Mouse (Mus musculus) liver, embryonic 14.5 days (tissue): Measurements from ENCODE around the gene 9530003J23Rik.

Source experiments
- CTCF ChIP-seq: IDR thresholded peaks from 2 replicates; pipeline ENCODE4 v1.5.1; 2016; ENCODE audit warnings: antibody characterized with exemption, low read depth, control low read depth
- EP300 ChIP-seq: IDR thresholded peaks from 2 replicates; pipeline ENCODE4 v1.6.1; 2016; ENCODE audit warnings: antibody characterized with exemption, low read depth

DNA sequence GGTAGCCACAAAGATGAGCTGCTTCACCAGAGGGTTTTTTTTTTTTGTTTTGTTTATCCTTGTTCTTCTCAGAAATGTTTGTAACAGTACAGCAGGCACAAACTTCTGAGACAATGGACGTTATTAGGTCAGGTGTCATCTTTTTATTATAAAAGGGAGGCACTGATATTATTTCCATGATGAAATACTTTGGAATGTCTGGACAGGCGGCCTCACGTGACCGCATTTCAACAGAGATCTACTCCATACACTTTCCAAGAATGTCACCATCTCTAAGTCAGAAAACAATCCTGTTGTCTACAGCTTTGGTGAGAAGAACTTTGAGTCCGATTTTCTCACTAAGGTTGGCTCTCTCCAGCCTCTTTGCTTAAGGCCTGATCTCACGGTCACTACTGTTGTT, 27.5 kb downstream of the 9530003J23Rik start:
- TF ChIP-seq CTCF: no peak
- TF ChIP-seq EP300: no peak
